Mouse (Mus musculus) cerebellum, adult 8-10 months (tissue): ENCODE data around the gene Cntnap5b.

Source experiments
- DNase-seq: peaks from one replicate; pipeline ENCODE4 v3.0.0; 2022

Gene Cntnap5b

GRCm38 (mm10) chr1:100180050-100180449 lies 407.5 kb downstream of the Cntnap5b start:
- no peak for DNase-seq

GRCm38 (mm10) chr1:100231980-100232608 lies 459.5 kb downstream of the Cntnap5b start:
- DNase-seq, result no peak

GRCm38 (mm10) chr1:100251964-100252363 lies 479.4 kb downstream of the Cntnap5b start:
- no peak for DNase-seq

GRCm38 (mm10) chr1:100310687-100311086 lies 538.1 kb downstream of the Cntnap5b start:
- DNase-seq, result no peak

GRCm38 (mm10) chr1:100331066-100331465 lies 558.5 kb downstream of the Cntnap5b start:
- DNase-seq, result no peak

GRCm38 (mm10) chr1:100369415-100370113 lies 597.0 kb downstream of the Cntnap5b start:
- DNase-seq, result no peak

GRCm38 (mm10) chr1:100386252-100386651 lies 613.7 kb downstream of the Cntnap5b start:
- DNase-seq, result no peak

- no peak for DNase-seq
Observed at GRCm38 (mm10) chr1:100394034-100394433, 621.5 kb downstream of the Cntnap5b start.

GRCm38 (mm10) chr1:100416658-100417224 lies 644.2 kb downstream of the Cntnap5b start:
- DNase-seq, result no peak

- no peak for DNase-seq
Observed at GRCm38 (mm10) chr1:100430038-100430774, 657.6 kb downstream of the Cntnap5b start.

- no peak for DNase-seq
Observed at GRCm38 (mm10) chr1:100463877-100464276, 691.3 kb downstream of the Cntnap5b start.

- DNase-seq, result no peak
Observed at GRCm38 (mm10) chr1:100465226-100465625, 692.7 kb downstream of the Cntnap5b start.

GRCm38 (mm10) chr1:100467595-100467994 lies 695.0 kb downstream of the Cntnap5b start:
- DNase-seq, result no peak

GRCm38 (mm10) chr1:100509866-100510265 lies 737.3 kb downstream of the Cntnap5b start:
- no peak for DNase-seq
